Mouse (Mus musculus) lung, embryonic 14.5 days (tissue): ENCODE measurements around the gene Spata33. TPM values are rescaled to one million over a fixed set of nuclear protein-coding genes. Genes with fewer than 3 reads are reported as not detected.

Experiments used
- ATAC-seq: fragments of 200-750 bp; cut with Nextera tagmentation; 2 replicates; pipeline ENCODE4 v1.8.0; 2017; ENCODE audit warnings: mild to moderate bottlenecking, moderate TSS enrichment, moderate library complexity; ENCODE audit not compliant: insufficient read depth
- DNase-seq: peaks from one replicate; pipeline ENCODE4 v3.0.0-alpha.2; 2015
- H3K27ac ChIP-seq: fragments of 300-500 bp; sonication (generic); 2 replicates; pipeline ENCODE4 v1.5.1; 2014; ENCODE audit warnings: low read depth, mild to moderate bottlenecking, moderate library complexity
- H3K27me3 ChIP-seq: fragments of 300-500 bp; sonication (generic); 2 replicates; pipeline ENCODE4 v1.6.1; 2014; ENCODE audit warnings: low read length, control low read depth; ENCODE audit not compliant: insufficient read depth
- H3K36me3 ChIP-seq: fragments of 300-500 bp; sonication (generic); 2 replicates; pipeline ENCODE4 v1.6.1; 2014; ENCODE audit warnings: control low read depth; ENCODE audit not compliant: insufficient read depth
- H3K4me1 ChIP-seq: fragments of 300-500 bp; sonication (generic); 2 replicates; pipeline ENCODE4 v1.6.1; 2014; ENCODE audit warnings: antibody characterized with exemption, control low read depth; ENCODE audit not compliant: insufficient read depth
- H3K4me2 ChIP-seq: fragments of 300-500 bp; sonication (generic); 2 replicates; pipeline ENCODE4 v1.6.1; 2014; ENCODE audit warnings: mild to moderate bottlenecking
- H3K4me3 ChIP-seq: fragments of 300-500 bp; sonication (generic); 2 replicates; pipeline ENCODE4 v1.5.1; 2014; ENCODE audit warnings: low read depth, low read length
- H3K9ac ChIP-seq: fragments of 300-500 bp; sonication (generic); 2 replicates; pipeline ENCODE4 v1.6.1; 2014
- H3K9me3 ChIP-seq: fragments of 300-500 bp; sonication (generic); 2 replicates; pipeline ENCODE4 v1.6.1; 2016; ENCODE audit warnings: low read depth, low read length, control low read depth
- CTCF ChIP-seq: IDR thresholded peaks from 2 replicates; pipeline ENCODE4 v1.5.1; 2016; ENCODE audit warnings: antibody characterized with exemption, low read depth
- WGBS: fragments of 180-500 bp; shearing (Covaris S2); extraction: QIAGEN DNeasy Blood & Tissue Kit; methylation state at CpG from one replicate; pipeline ENCODE4 v1.1.7; 2014; 5-methylcytosine and 5-hydroxymethylcytosine counted together
- polyA plus RNA-seq: library from polyadenylated mRNA; unstranded; fragments of >200 nt; fragmentation: Nextera tagmentation; extraction: Ambion mirVana; gene quantifications from 2 replicates; pipeline ENCODE4 v1.2.1, GENCODE M21; 2014

Gene Spata33
- polyA plus RNA-seq, 1 experiment from 2014 or later, result 3.1 TPM

DNA sequence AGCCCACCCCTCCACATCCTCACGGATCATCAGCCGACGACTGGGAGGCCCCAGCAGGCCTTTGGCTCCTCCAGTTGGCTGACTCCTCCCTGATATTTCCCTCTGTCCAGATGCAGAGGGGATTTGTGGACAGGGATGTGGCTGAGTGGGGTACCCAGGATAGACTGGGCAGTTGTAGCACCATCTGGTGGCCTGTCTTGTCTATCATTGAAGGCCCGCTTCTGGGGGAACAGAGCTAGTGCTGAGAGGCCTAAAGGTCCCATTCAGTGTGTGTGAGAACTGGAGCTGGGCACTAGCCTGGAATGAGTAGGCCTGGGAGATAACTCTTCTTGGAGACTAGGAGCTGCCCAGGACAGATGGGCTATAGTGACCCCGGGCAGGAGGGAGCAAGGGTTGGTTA, 19.1 kb downstream of the Spata33 start:
- Histone ChIP-seq H3K9me3 (no peaks in the 10 kb centered on the region), H3K27me3 (peaks cover 21% of the 10 kb centered on the region; the same call in 1 of the 2 replicates), H3K27ac (no peak overlapping the region), H3K36me3 (peaks cover 25% of the 10 kb centered on the region), H3K4me2 (no peak overlapping the region), H3K9ac (no peak overlapping the region), H3K4me1 (0 out of 2 replicates have a peak, but pooled peaks cover 6% of the 10 kb centered on the region), H3K4me3 (no peak overlapping the region)
- 39% methylated on average over 5 of the region's 5 CpGs for WGBS
- DNase-seq (peak; percentile 43), ATAC-seq (no peak)
- TF ChIP-seq CTCF, result peak; percentile 30

DNA sequence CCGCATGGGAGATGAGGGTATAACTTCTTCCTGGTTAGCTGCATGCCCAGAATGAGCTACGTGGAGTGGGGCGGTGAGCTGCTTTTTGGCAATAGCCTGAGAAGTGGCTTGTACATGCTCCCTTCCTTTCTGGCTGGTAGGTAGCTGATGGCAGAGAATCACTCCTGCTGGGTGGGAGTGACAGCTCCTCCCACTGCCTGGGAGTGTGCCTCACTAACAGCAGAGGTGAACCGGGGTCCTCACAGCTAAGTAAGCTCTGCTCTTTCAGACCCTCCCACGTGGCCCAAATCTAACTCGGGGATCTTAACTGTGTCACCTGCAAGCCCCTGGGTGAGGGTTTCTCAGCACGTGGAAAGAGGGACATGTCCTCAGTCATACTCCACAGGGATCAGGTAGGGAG, 19.9 kb downstream of the Spata33 start:
- no peak for TF ChIP-seq CTCF
- Histone ChIP-seq H3K36me3 (peaks cover 19% of the 10 kb centered on the region; the same call in 1 of the 2 replicates), H3K9me3 (no peaks in the 10 kb centered on the region), H3K4me1 (0 out of 2 replicates have a peak, but pooled peaks cover 6% of the 10 kb centered on the region), H3K4me3 (no peak overlapping the region), H3K4me2 (no peak overlapping the region), H3K9ac (no peak overlapping the region), H3K27ac (no peak overlapping the region), H3K27me3 (peaks cover 21% of the 10 kb centered on the region; the same call in 1 of the 2 replicates)
- WGBS, result 23% methylated on average over 7 of the region's 7 CpGs
- DNase-seq (no peak), ATAC-seq (no peak)

DNA sequence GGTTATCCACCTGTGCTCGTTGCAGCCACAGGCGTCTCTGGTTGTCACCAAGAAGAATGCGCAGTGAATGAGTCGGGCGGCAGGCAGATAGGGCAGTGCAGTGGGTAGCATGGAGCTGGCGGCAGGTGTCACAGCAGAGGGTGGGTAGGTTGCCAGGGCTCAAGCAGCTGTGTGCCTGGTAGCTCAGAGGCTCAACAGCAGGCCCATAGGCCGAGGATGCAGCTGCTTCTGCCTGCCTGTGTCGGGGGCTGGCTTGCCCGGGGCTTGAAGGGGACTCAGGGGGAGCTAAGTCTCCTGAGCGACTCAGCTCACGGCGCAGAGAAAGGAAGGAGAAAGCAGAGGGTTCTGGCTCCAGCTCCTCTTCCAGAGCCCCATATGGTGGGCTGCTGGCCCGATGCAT, 20.7 kb downstream of the Spata33 start:
- DNase-seq, result no peak
- 58% methylated on average over 13 of the region's 13 CpGs for WGBS
- Histone ChIP-seq H3K27ac (no peak overlapping the region), H3K36me3 (peaks cover 12% of the 10 kb centered on the region; the same call in 1 of the 2 replicates), H3K4me1 (0 out of 2 replicates have a peak, but pooled peaks cover 6% of the 10 kb centered on the region), H3K4me3 (no peak overlapping the region), H3K9me3 (no peaks in the 10 kb centered on the region), H3K9ac (no peak overlapping the region), H3K4me2 (no peak overlapping the region), H3K27me3 (peaks cover 21% of the 10 kb centered on the region; the same call in 1 of the 2 replicates)
- no peak for TF ChIP-seq CTCF
- ATAC-seq, result no peak

DNA sequence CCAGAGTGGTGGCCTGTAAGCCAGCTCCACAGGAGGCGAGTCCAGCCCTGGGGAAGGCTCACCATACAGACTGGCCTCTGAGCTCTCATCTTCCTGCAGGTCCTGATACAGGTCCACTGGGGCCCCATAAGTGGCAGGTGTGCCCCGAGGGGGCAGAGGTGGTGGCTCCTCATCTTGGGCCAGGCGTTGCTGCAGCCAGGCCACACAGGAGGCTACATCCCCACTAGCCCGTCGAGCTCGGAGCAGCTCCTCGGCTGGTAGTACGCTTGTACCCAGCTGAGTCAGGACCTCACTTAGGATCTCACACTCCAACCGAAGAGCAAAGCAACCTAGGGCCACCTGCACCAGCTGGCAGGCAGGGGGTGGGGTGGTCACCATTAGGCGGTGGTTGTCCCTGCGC, 21.1 kb downstream of the Spata33 start:
- peaks cover 7% of the 10 kb centered on the region; the same call in 1 of the 2 replicates for H3K36me3 ChIP-seq
- no peak overlapping the region for H3K4me3 ChIP-seq
- 0 out of 2 replicates have a peak, but pooled peaks cover 6% of the 10 kb centered on the region for H3K4me1 ChIP-seq
- no peak for ATAC-seq
- no peak for DNase-seq
- no peak overlapping the region for H3K9ac ChIP-seq
- H3K4me2 ChIP-seq, result no peak overlapping the region
- H3K9me3 ChIP-seq, result no peaks in the 10 kb centered on the region
- H3K27ac ChIP-seq, result no peak overlapping the region
- 76% methylated on average over 11 of the region's 11 CpGs for WGBS
- TF ChIP-seq CTCF, result no peak
- H3K27me3 ChIP-seq, result peaks cover 21% of the 10 kb centered on the region; the same call in 1 of the 2 replicates

DNA sequence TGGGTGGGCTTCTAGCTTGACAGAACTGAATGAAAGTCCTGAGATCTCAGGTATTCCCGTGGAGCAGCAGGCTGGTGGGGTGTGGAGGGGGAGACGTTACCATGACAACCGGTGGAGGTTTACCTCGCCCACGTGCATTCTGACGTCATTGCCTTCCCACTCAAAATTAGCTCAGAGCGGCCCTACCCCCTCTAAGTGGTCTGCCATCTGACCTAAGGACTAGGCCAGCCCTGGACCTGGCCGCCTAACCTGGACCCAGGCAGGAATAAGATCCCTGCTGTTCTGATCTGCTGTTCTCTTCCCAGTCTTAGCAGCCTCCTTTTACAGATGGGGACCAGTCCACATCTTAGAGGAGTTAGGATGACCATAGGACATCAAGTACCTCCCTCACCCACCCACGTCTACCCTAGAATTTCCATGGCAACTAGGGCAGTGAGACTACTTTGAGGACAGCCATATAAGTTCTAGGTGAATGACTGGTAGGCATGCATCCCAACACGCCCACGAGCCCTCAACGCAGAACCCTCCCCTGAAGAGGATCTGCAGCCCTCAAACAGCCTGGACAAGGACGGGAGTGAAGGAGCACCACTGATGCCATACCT, 22.4 kb downstream of the Spata33 start:
- peak overlapping the region; percentile 93 for H3K4me2 ChIP-seq
- H3K36me3 ChIP-seq, result no peaks in the 10 kb centered on the region
- H3K27me3 ChIP-seq, result peaks cover 21% of the 10 kb centered on the region; the same call in 1 of the 2 replicates
- no peak overlapping the region for H3K27ac ChIP-seq
- no peak for TF ChIP-seq CTCF
- no peaks in the 10 kb centered on the region for H3K9me3 ChIP-seq
- ATAC-seq, result no peak
- peak overlapping the region; percentile 58 for H3K9ac ChIP-seq
- 0 out of 2 replicates have a peak, but pooled peaks cover 6% of the 10 kb centered on the region for H3K4me1 ChIP-seq
- WGBS, result 31% methylated on average over 13 of the region's 13 CpGs
- H3K4me3 ChIP-seq, result peak overlapping the region; percentile 56
- peak; percentile 27 for DNase-seq

DNA sequence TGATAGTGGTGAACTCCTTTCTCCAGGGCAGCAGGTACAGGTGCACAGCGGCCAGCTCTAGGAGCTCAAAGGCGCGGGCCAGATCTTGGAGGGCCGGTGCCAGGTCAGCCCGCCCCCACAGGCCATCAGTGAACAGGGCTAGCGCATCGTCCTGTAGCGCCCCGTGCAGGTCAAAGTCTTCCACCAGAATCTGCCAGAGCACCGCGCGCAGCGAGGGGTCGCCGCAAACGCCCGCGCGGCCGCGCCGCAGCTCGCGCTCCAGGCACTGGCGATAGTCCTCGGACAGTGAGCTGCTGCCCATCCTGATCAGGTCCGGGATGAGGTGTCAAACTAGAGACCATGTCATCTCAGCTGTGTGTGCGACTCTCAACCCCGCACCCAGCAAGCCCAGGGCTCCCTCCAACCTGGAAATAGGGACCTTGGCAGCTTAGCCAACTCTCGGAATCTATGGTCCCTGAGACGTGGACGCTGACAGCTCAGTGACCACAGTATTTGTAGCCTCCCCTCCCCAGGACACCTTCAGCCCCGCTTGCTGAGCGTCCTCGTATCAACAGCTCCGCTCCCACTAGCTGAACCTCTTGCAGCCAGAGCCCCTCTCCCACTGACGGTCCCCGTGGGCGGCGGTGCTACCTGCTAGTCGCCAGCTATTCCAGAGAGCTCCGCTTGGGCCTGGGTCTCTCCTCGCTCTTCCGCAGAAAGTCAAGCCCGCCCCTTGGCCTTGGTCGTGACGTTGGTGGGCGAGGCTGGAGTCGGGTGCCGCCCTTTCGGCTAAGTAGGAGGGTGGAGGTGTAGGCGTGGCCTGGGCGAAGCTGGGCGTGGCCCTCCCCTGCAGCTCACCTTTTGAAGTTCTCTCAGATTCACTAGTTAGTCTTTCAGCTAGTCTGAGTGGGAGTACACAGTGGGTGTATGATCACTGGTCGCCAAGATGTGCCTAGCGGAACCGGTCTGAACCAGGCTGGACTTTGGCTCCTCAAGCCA, 23.2 kb downstream of the Spata33 start, which contains the start of gene Spata2l:
Spata2l (minus strand) TSS at position 714 of the 978 bp plus-strand sequence.
- Histone ChIP-seq H3K9me3 (no peaks in the 10 kb centered on the region), H3K36me3 (no peaks in the 10 kb centered on the region), H3K4me3 (peak within 1 kb of the TSS; percentile 56), H3K27ac (no peak within 1 kb of the TSS), H3K4me1 (0 out of 2 replicates have a peak, but pooled peaks cover 6% of the 10 kb centered on the region), H3K27me3 (peaks cover 21% of the 10 kb centered on the region; the same call in 1 of the 2 replicates), H3K4me2 (peak within 1 kb of the TSS; percentile 93), H3K9ac (peak within 1 kb of the TSS; percentile 58)
- peak; percentile 29; the same call in 1 of the 2 replicates for TF ChIP-seq CTCF
- DNase-seq (peak; percentile 92), ATAC-seq (peak; percentile 86)
- 2% methylated on average over 57 of the region's 57 CpGs for WGBS
